Mouse (Mus musculus): ENCODE measurements around the gene Il17re.
A peak's percentile ranks its signal among the peaks of the same experiment; 100 is the strongest.

Il17re gene

DNA sequence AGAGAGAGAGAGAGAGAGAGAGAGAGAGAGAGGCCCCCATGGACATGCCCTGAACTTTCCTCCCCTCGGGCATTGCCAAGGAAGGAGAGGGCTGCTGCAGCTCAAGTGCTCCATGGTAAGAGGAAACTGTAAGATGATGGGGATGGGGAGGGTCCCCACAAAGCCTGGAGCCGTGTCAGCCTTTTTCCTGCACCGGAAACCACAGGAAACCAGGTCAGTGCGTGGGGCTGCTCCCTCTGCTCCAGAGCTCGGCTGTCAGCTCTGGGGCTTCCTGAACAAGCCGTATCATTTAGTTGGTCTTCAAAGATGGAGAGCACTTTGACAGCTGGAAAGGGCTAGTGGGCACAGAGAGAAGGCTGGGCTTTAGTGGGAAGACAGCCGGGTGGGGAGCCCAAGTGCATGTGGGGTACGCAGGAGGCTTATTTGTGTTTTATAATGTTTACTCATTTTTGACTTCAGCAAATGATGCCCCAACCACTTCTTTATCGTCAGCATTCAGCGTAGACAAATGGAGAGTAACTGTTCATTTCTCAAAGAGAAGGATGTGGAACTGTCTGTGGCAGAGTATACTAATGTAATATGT, at the start of gene Il17re:
Gene Il17re (plus strand): TSS at position 533 of the 583 bp plus-strand sequence.
- DNase-seq (ENCODE audit: extremely low spot score, low read depth, low spot score) = no peak

DNA sequence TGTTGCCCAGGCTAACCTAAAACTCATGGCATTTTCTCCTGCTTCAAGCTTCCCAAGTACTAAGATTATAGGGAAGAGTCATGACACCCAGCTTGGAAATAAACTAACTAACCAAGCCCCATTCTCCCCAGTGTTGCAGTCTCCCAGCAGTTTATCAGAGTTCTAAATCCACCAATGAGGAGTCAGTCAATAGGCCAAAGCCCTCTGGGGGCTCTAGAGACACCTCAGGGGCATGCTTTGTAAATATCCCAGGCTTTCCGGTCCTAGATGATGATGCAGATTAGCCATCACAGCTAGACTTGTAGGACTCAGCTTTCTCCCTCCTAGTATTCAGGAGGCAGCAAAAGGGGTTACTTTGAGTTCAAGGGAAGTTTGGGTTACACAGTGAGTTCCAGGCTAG, 48.3 kb upstream of the Il17re start:
- no peak for DNase-seq (ENCODE audit: extremely low spot score, low read depth, low spot score)

DNA sequence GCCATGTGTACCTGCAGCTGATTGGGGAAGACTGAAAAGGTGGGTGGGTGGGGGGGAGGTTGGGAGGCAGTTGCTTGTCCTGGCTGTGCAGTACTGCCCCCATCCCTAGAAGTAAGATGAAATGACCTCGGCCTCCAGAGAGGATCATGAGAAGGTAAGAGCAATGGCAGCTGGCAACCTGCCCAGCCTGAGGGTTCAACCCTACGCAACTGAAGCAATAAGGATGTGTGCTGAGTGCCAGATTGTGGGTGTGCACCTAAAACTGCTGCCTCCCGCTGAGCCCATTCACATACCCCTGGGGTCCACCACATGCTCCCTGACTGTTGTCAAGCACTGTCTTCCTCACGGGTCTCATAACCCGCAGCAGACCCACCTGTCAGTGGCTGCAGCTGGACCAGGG, 41.9 kb upstream of the Il17re start:
- no peak for DNase-seq (ENCODE audit: extremely low spot score, low read depth, low spot score)

DNA sequence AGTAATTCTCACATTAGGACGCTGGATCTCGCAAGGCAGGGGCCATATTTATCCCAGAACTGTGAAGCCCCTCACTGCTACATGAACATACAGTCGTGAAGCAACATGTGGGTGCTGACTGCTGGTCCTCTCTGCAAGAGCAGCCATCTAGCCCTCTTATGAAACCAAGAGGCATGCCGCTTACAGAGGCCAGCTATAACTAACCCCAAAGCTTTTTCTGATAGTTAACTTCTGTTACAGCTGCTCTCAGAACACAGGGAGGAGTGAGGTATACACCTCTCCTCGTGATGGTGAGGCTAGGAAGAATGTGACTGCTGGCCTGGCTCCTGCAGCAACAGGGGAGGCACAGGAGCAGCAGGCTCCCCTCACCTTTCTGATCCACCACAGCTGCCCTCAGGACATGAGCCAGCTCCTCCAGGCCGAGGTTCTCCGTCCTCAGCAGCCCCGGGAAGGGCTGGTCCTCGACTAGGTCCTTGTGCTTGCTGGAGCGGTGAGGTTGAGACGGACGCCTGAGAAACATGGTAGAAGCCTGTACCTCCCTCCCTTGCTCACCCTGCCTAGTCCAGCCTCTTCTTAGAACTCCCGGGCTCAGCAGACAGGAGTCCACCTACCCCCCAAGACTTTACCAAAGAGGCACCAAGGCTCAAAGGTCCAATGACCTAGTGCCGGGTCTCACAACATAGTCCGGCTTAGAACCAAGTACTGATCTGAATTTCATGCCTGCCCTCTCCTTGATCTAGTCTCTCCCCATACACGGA, 39.7 kb upstream of the Il17re start:
- no peak for DNase-seq (ENCODE audit: extremely low spot score, low read depth, low spot score)

DNA sequence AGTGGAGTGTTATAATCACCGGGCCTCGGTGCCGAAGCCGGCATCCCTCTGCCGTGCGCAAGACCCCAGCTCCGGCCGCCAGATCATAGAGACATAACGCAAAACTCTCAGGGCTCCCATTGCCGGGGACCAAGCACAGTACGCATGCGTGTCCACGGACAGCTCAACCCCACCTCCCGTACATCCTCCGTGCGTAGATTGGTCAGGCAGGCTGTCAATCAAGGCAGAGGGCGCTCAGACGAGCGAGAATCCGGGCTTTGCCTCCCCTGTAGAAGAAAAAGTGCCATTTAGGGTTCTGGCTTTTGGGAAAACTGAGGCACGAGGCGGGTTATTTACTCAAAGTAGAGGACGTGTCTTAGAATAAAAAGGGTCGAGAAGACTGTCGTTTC, 39.1 kb upstream of the Il17re start, which contains the start of gene Rpusd3:
Gene Rpusd3 (minus strand): TSS at position 142 of the 389 bp plus-strand sequence.
- DNase-seq (ENCODE audit: extremely low spot score, low read depth, low spot score) = peak; percentile 99

DNA sequence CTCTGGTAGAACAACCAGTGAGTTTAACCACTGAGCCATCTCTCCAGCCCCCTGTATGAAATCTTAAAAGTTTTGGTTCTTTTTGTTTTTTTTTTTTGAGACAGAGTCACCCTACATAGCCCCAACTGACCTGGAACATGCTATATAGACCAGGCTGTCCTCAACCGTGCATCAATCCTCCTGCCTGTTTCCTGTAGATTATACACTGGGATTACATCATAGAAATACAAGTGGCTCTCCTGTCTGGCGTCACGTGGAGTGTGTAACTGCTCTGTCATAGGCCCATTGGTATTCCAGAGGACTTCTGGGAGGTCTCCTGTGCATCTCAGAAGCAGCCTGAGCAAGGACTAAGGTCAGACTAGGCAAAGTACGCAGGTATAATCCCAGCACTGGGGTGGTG, 35.3 kb upstream of the Il17re start:
- no peak for DNase-seq (ENCODE audit: extremely low spot score, low read depth, low spot score)

DNA sequence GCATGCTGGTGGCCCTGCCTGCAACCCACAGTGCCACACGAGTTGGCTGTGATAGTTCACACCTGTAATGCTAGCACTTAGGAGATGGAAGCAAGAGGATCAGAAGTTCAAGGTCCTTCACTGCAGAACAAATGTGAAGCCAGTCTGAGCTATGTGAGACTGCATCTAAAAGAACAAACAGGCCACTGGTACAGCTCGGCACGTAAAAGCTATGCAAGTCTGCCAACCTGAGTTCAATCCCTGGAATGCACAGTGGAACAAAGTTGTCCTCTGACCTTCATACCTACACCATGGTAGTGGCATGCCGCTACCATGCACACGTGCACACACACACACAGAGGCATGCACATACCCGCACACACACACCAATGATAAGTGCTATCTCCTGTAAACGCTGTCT, 34.1 kb upstream of the Il17re start:
- DNase-seq (ENCODE audit: extremely low spot score, low read depth, low spot score) = no peak

DNA sequence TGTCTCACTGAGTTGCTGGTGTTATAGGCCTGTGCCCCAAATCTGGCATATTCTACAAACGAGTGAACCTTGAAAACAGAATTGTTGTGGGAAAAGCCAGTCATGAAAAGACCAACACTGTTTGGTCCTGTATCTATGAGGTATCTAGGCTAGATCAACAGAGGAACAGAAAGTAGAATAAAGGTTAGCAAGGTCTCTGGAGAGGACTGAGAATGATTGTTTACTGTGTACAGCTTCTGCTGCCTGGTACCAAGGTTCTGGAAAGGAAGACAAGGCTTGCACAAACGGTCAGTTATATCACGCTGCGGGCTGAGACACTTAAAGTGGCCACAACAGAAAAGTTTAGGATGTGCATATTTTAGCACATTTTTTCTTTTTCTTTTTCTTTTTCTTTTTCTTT, 31.6 kb upstream of the Il17re start:
- DNase-seq (ENCODE audit: extremely low spot score, low read depth, low spot score) = no peak

DNA sequence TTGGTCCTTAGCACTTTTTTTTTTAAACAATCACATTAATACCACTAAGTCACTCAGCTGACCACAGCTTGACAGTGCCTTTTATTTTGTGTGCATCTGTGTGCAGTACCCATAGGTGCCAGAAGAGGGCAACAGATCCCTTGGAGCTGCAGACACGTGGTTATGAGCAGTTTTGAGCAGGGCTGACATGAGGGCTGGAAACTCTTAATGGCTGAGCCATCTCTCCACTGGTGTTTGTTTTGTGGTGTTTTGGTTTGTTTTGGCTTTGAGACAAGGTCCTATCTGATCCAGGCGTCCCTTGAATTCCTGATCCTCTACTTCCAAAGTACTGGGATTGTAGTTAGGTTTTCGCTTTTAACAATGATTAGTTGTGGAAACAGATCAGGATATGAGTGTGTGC, 30.9 kb upstream of the Il17re start:
- DNase-seq (ENCODE audit: extremely low spot score, low read depth, low spot score) = peak; percentile 37

DNA sequence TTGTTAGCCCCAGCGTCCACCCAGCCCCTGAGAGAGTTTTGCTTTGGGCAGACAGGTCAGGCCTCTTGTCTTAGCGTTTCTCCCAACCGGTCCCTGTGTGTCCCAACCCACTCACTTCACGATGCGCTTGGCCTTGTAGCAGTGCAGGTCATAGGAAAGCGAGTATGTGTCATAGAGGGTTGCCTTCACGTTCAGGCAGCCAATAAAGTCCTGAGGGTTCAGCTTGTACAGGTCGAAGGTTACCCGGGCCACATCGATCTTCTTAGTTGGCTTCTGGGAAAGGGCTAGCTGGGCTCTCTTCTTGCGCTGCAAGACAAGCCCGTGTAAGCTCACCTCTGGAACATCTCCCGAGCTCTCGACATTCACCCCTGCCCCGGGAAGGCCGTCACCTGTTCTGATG, 30.3 kb upstream of the Il17re start:
- no peak for DNase-seq (ENCODE audit: extremely low spot score, low read depth, low spot score)

DNA sequence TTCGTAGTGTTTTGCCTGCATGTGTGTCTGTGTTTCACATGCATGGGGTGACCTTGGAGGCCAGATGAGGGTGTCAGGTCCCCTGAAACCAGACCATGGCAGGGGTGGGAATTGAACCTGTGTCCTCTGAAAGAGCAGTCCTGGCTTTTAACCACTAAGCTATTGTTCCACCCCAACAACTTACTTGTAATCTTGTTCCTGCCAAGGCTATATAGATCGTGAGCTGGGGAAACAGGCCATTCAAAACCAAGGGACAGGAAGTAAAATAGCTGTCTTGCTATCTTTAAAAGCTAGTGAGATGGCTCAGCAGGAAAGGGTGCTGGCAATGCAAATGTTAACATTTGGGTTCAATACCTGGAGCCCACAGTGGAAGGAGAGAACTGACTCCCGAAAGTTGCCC, 28.3 kb upstream of the Il17re start:
- no peak for DNase-seq (ENCODE audit: extremely low spot score, low read depth, low spot score)

DNA sequence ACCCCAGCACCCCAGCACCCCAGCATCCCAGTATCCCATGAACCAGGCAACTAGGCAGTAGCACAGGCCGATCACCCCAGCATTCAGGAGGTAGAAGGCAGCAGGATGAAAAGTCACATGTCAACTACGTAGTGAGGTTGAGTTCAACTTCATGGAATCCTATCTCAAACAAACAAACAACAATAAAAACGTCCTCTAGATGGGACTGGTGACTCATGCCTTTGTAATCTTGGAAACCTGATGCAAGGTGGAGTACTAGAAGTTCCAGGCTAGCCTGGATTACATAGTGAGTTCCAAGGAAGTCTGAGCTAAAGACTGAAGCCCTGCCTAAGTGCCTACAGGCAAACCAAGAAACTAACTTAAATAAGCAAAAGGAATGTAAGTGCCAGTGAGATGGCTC, 27.4 kb upstream of the Il17re start:
- no peak for DNase-seq (ENCODE audit: extremely low spot score, low read depth, low spot score)

DNA sequence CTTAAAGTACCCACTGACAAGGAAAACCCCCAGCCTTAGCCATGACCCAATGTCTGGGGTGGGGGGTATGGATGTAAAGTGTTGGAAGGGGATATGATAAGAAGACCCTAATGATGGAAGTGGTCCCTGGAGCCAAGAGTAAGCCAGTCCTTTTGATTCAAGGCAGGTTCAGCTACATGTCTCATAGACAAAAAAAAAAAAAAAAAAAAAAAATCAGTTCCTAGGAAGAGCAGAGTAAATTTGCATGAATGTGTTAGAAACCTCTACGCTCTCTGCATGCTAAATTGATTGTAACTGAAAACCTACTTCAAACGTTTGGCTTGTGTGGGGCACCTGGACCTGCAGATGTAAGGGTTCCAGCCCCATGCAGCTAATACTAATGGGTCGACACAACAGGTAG, 26.5 kb upstream of the Il17re start:
- DNase-seq (ENCODE audit: extremely low spot score, low read depth, low spot score) = no peak

DNA sequence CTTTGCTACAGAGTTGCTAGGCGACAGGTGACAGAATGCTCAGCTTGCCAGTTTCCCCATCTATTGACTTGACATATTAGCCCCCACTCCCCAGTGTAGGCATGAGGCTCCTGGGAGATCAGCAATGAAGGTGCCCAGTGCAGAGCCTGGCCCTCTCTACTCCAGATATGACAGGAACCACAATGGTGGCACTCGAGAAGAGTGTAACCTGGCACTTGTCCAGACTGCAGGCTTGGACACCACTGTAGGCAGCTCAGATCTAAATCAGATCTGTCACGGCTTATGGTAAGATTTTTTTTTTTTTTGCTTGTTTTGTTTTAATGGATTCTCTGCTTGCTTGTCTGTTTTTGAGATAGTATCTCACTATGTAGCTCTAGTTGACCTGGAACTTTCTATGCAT, 24.6 kb upstream of the Il17re start:
- no peak for DNase-seq (ENCODE audit: extremely low spot score, low read depth, low spot score)

DNA sequence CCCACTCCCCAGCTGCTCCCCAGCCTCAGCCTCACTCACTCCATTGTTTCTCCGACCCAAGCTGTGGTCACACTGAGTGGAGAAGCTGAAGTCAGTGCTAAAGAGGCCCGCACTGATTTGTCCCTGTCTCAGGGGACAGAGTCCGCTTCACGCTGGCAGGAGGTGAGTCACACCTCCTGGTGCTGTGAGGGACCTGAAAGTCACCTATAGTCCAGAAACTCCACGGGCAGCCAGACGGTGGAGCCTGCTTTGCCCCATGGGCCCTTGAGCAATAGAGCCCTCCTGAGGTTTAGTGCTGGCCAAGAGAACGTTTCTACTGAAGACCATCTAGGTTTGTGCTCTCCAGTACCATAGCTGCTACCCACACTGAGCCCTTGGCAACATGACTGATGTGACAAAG, 23.6 kb upstream of the Il17re start:
- no peak for DNase-seq (ENCODE audit: extremely low spot score, low read depth, low spot score)

DNA sequence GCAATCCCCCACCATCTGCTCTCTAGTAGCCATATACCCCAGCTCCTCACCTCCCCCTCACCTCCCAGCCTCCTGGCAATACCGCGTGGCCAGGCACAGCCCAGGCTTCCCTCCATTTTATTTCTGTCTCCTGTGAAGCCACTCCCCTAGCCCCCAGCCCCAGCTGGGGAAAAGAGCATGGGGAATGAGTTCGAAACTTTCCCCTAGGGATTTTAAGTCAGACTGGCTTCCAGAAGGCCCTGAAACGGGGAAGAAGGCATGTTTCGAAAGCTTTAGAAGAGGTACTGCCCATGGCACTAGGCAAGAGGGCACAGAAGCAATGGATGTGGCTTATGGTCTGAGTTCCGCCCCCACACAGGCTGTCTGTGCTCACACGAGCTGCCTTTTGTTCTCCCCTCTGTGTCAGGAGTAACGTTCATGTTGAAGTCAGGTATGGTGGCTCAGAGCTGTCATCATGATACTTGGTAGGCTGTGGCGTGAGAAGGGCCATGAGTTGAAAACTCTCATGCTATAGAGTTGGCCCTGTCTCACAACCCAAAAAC, 22.5 kb upstream of the Il17re start, which contains the start of gene Cidec:
Gene Cidec (minus strand): TSS at position 97 of the 542 bp plus-strand sequence.
- DNase-seq (ENCODE audit: extremely low spot score, low read depth, low spot score) = no peak

DNA sequence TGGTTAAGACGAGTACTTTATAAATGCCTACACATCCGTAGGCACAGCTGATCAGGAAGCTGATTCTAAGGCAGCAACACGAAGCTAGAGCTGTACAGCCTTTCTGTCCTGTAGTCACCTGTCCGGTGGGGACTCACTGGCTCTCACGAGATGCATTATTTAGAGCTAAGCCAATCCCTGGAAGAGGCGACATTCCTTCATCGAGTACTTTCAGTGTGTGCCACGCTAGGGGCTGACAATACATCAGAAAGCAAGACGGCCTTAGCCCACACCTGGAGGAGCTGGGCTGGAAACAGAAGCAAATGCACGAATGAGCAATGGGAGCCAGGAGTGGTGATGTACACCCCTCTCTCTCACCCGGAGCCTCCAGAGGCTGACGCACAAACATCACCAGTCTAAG, 21.1 kb upstream of the Il17re start:
- DNase-seq (ENCODE audit: extremely low spot score, low read depth, low spot score) = no peak

DNA sequence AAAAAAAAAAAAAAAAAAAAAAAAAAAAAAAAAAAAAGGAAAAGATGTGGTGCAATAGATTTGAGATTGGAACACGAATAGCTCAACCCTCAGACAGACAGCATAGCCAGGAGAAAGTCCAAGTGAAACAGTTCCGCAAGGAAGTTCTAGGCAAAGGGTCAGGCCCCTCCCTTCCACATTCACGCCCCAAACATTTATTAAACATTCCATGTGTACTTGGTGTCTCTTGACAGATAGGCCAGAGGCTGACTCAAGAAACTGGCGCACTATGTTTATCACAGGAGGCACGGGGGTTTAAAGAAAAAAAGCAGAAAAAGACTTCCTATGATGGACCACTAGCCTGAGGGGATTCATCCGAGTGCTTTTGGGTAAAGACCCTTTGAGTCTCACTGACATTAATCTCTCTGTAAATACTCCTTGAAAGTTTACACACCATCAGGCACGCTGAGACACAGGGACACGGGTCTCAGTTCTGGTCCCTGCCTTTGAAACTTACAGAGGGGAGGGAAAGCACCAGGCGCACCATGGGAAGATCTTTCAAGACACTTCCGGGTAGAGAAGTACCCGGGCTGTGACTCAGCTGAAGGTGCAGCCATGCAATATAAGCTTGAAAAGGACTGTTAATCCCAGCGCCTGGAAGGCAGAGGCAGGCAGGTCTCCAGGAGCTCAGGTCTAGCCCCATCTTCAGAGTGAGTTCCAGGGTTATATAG, 19.4 kb upstream of the Il17re start:
- no peak for DNase-seq (ENCODE audit: extremely low spot score, low read depth, low spot score)

DNA sequence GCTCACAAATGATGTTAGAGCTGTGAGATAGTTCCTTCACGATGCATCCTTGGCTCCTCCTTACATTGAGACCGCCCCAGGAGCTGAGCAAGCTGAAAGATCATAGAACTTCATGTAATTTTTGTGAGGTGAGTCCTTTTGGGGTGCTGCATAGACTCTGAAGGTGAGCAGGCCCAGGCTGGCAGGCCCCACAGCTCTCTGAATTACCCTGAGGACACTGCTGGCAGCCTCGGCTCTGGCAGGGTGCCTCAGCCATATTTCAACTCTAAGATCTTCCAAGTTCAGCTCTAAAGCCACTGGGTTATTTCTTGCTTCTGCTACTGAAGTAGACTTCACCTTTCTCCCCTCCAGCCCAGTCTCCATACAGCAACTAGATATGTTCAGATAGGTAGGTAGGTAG, 17.6 kb upstream of the Il17re start:
- DNase-seq (ENCODE audit: extremely low spot score, low read depth, low spot score) = no peak

DNA sequence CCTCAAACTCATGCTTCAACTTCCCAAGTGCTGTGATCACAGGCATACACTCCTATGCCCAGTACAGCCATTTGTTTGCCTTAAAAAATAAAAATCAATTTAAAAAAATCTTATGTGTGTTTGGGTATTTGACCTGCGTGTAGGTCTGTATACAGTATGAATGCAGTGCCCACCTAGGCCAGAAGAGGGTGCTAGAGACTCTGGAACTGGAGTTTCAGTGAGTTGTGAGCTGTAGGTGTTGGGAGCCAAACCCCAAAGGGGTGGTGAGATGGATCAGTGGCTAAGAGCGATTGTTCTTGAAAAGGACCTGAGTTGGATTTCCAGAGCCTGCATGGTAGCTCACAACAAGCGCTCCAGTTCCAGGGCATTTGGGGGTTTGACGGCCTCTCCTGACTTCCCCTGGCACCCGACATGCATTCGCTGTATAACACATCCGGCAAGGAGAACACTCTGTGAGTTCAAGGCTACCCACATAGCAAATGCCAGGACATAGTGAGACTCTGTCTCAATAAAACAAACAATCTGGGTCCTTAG, 17.1 kb upstream of the Il17re start:
- peak; percentile 53 for DNase-seq (ENCODE audit: extremely low spot score, low read depth, low spot score)

DNA sequence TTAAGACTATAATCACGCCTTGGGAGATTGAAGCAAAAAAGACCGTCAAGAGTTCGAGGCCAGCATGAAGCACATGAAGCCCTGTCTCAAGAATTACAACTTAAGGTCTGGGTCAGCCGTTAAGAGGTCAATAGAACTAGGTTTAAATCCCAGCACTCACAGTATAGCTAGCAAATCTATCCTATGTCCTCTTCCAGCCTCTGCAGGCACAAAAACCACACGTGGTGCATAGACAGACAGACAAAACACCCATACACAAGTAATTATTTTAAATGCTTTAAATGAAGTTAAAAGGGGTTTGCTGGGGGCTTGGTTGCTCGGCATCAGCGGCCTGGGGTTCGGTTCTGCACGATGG, 16.2 kb upstream of the Il17re start:
- no peak for DNase-seq (ENCODE audit: extremely low spot score, low read depth, low spot score)

All from hindlimb bud, embryonic 11.5 days (tissue).